16 mouse cellular contexts compared by ENCODE assay signal in the genomic region with DNA sequence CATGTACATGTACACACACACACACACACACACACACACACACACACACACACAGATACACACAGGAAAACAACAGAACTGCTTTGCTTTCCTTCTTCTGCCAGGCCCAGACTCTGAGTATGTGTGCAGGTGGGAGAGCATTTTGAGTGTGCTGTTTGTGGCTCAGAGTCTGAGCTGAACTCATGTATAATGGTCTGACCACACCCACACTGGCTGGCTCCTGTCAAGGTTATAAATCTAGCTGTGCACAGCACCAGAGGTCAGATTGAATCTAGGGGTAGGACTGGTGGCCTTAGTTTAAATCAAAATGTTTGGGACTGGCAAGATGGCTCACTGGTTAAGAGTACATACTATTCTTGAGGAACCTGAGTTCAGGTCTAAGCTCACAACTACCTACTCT.
DNase-seq lines count a peak whose midpoint lies in the region; ATAC-seq and TF ChIP-seq lines count a peak whose summit lies in the region.
"Had no signal": no experiment of that assay in that cellular context is flagged by ENCODE, and none has a peak within 500 bp of the region (broad histone marks: within the 10 kb centered on the region; RNA-seq: fewer than 3 reads in every experiment).

No protein-coding gene starts in this region.

- no peaks in the 10 kb centered on the region for H3K9me3 ChIP-seq in embryonic facial prominence, embryonic 13.5 days
- no peaks in the 10 kb centered on the region for H3K9me3 ChIP-seq in embryonic facial prominence, embryonic 10.5 days
- no peaks in the 10 kb centered on the region for H3K9me3 ChIP-seq in intestine, embryonic 15.5 days
- H3K9me3 ChIP-seq in intestine, postnatal 0 days (ENCODE audit: control insufficient read depth), result no peaks in the 10 kb centered on the region
- no peaks in the 10 kb centered on the region for H3K9me3 ChIP-seq in stomach, embryonic 16.5 days (replicated peaks; ENCODE audit: control insufficient read depth, low read length)
- H3K9me3 ChIP-seq in stomach, postnatal 0 days (ENCODE audit: control insufficient read depth, low read length), result no peaks in the 10 kb centered on the region
- H3K9me3 ChIP-seq in hindbrain, embryonic 11.5 days (ENCODE audit: control insufficient read depth, low read length), result no peaks in the 10 kb centered on the region
- H3K9me3 ChIP-seq: embryonic facial prominence, embryonic 12.5 days; forebrain, embryonic 12.5 days; hindbrain, embryonic 10.5 days; hindbrain, embryonic 15.5 days had no signal

- no peak for TF ChIP-seq EP300 in stomach, postnatal 0 days (optimal IDR thresholded peaks at IDR 0.05)

- H3K4me3 ChIP-seq in embryonic facial prominence, embryonic 13.5 days, result no peak overlapping the region
- no peak overlapping the region for H3K4me3 ChIP-seq in embryonic facial prominence, embryonic 10.5 days
- H3K4me3 ChIP-seq in intestine, embryonic 15.5 days (replicated peaks), result no peak overlapping the region
- H3K4me3 ChIP-seq in intestine, postnatal 0 days (ENCODE audit: low read depth, low read length), result no peak overlapping the region
- H3K4me3 ChIP-seq in stomach, embryonic 16.5 days (replicated peaks; ENCODE audit: low read length), result no peak overlapping the region
- H3K4me3 ChIP-seq in stomach, postnatal 0 days (ENCODE audit: low read depth, low read length), result no peak overlapping the region
- H3K4me3 ChIP-seq in hindbrain, embryonic 11.5 days (ENCODE audit: low read depth, low read length), result no peak overlapping the region
- H3K4me3 ChIP-seq: embryonic facial prominence, embryonic 12.5 days; forebrain, embryonic 12.5 days; hindbrain, embryonic 10.5 days; hindbrain, embryonic 15.5 days had no signal

- no peak overlapping the region for H3K4me2 ChIP-seq in embryonic facial prominence, embryonic 13.5 days
- no peak overlapping the region for H3K4me2 ChIP-seq in intestine, embryonic 15.5 days (replicated peaks)
- H3K4me2 ChIP-seq in intestine, postnatal 0 days (replicated peaks; ENCODE audit: low read depth), result no peak overlapping the region
- no peak overlapping the region for H3K4me2 ChIP-seq in stomach, embryonic 16.5 days (ENCODE audit: low read depth, low read length)
- H3K4me2 ChIP-seq in stomach, postnatal 0 days (replicated peaks; ENCODE audit: low read depth), result no peak overlapping the region
- H3K4me2 ChIP-seq in hindbrain, embryonic 11.5 days (replicated peaks; ENCODE audit: low read depth, low read length), result no peak overlapping the region
- H3K4me2 ChIP-seq: embryonic facial prominence, embryonic 12.5 days; forebrain, embryonic 12.5 days; hindbrain, embryonic 15.5 days had no signal

- 0 out of 2 replicates have a peak, but pooled peaks cover 3% of the 10 kb centered on the region for H3K4me1 ChIP-seq in embryonic facial prominence, embryonic 13.5 days
- H3K4me1 ChIP-seq in embryonic facial prominence, embryonic 10.5 days, result no peaks in the 10 kb centered on the region
- no peaks in the 10 kb centered on the region; the same call in 1 of the 2 replicates for H3K4me1 ChIP-seq in intestine, embryonic 15.5 days (replicated peaks)
- no peaks in the 10 kb centered on the region for H3K4me1 ChIP-seq in intestine, postnatal 0 days (replicated peaks; ENCODE audit: control insufficient read depth, insufficient read depth, low read length)
- peaks cover 11% of the 10 kb centered on the region; the same call in 1 of the 2 replicates for H3K4me1 ChIP-seq in stomach, embryonic 16.5 days (ENCODE audit: control insufficient read depth, insufficient read depth, low read length)
- no peaks in the 10 kb centered on the region for H3K4me1 ChIP-seq in stomach, postnatal 0 days (replicated peaks; ENCODE audit: control insufficient read depth, insufficient read depth)
- H3K4me1 ChIP-seq in hindbrain, embryonic 11.5 days (replicated peaks; ENCODE audit: control insufficient read depth, insufficient read depth, low read length), result no peaks in the 10 kb centered on the region
- H3K4me1 ChIP-seq: embryonic facial prominence, embryonic 12.5 days; forebrain, embryonic 12.5 days; hindbrain, embryonic 10.5 days had no signal

- H3K27ac ChIP-seq in embryonic facial prominence, embryonic 13.5 days, result no peak overlapping the region
- H3K27ac ChIP-seq in embryonic facial prominence, embryonic 10.5 days (replicated peaks), result no peak overlapping the region
- H3K27ac ChIP-seq in intestine, embryonic 15.5 days, result 0 out of 2 replicates have a peak overlapping the region, but pooled peaks have one; percentile 10
- H3K27ac ChIP-seq in intestine, postnatal 0 days (ENCODE audit: low read depth, low read length), result no peak overlapping the region
- no peak overlapping the region for H3K27ac ChIP-seq in stomach, embryonic 16.5 days (ENCODE audit: low read length)
- H3K27ac ChIP-seq in stomach, postnatal 0 days (replicated peaks), result no peak overlapping the region
- H3K27ac ChIP-seq in hindbrain, embryonic 11.5 days (ENCODE audit: low read depth, low read length), result no peak overlapping the region
- H3K27ac ChIP-seq: embryonic facial prominence, embryonic 12.5 days; forebrain, embryonic 12.5 days; hindbrain, embryonic 10.5 days; hindbrain, embryonic 15.5 days had no signal

- H3K27me3 ChIP-seq in embryonic facial prominence, embryonic 13.5 days, result no peaks in the 10 kb centered on the region
- no peaks in the 10 kb centered on the region for H3K27me3 ChIP-seq in embryonic facial prominence, embryonic 10.5 days (replicated peaks; ENCODE audit: low read depth, poor library complexity, severe bottlenecking)
- no peaks in the 10 kb centered on the region for H3K27me3 ChIP-seq in intestine, embryonic 15.5 days (replicated peaks)
- H3K27me3 ChIP-seq in intestine, postnatal 0 days (replicated peaks; ENCODE audit: control insufficient read depth, insufficient read depth, low read length), result no peaks in the 10 kb centered on the region
- H3K27me3 ChIP-seq in stomach, embryonic 16.5 days (ENCODE audit: control insufficient read depth, insufficient read depth, low read length), result no peaks in the 10 kb centered on the region
- H3K27me3 ChIP-seq in stomach, postnatal 0 days (ENCODE audit: control insufficient read depth, insufficient read depth, low read length), result no peaks in the 10 kb centered on the region
- no peaks in the 10 kb centered on the region for H3K27me3 ChIP-seq in hindbrain, embryonic 11.5 days (ENCODE audit: control insufficient read depth, insufficient read depth, low read length)
- H3K27me3 ChIP-seq: CH12.LX; embryonic facial prominence, embryonic 12.5 days; forebrain, embryonic 12.5 days; hindbrain, embryonic 15.5 days; Patski had no signal

- ATAC-seq in embryonic facial prominence, embryonic 13.5 days (ENCODE audit: insufficient number of reproducible peaks, insufficient read depth, low FRiP score, low TSS enrichment, low read depth), result peak; percentile 43; the same call in 1 of the 2 replicates
- 0 out of 2 replicates have a peak, but pooled peaks have one; percentile 41 for ATAC-seq in intestine, embryonic 15.5 days
- ATAC-seq in intestine, postnatal 0 days, result no peak
- ATAC-seq in stomach, embryonic 16.5 days (ENCODE audit: insufficient read depth, low FRiP score), result 0 out of 2 replicates have a peak, but pooled peaks have one; percentile 7
- no peak for ATAC-seq in stomach, postnatal 0 days (ENCODE audit: low FRiP score, low TSS enrichment)
- no peak for ATAC-seq in hindbrain, embryonic 11.5 days (ENCODE audit: low FRiP score)

- DNase-seq in embryonic facial prominence, embryonic 10.5 days (ENCODE audit: low spot score), result no peak
- DNase-seq in stomach, postnatal 0 days (ENCODE audit: low spot score), result no peak
- DNase-seq in hindbrain, embryonic 11.5 days (ENCODE audit: low spot score), result no peak
- DNase-seq: cerebellum, adult 11 months; cerebellum, adult 8-10 months; embryo, embryonic 11 days had no signal

- no peak for TF ChIP-seq CTCF in intestine, postnatal 0 days (IDR thresholded peaks at IDR 0.05; ENCODE audit: low read depth)
- no peak for TF ChIP-seq CTCF in stomach, postnatal 0 days (IDR thresholded peaks at IDR 0.05; ENCODE audit: low read depth)

- no peak overlapping the region for H3K9ac ChIP-seq in embryonic facial prominence, embryonic 13.5 days
- no peak overlapping the region for H3K9ac ChIP-seq in intestine, embryonic 15.5 days
- H3K9ac ChIP-seq in intestine, postnatal 0 days (ENCODE audit: low read depth, low read length), result no peak overlapping the region
- no peak overlapping the region for H3K9ac ChIP-seq in stomach, embryonic 16.5 days (ENCODE audit: low read length)
- no peak overlapping the region for H3K9ac ChIP-seq in stomach, postnatal 0 days (ENCODE audit: low read length)
- no peak overlapping the region for H3K9ac ChIP-seq in hindbrain, embryonic 11.5 days (ENCODE audit: low read depth, low read length)
- H3K9ac ChIP-seq: embryonic facial prominence, embryonic 12.5 days; forebrain, embryonic 12.5 days; hindbrain, embryonic 15.5 days had no signal

- H3K36me3 ChIP-seq in embryonic facial prominence, embryonic 13.5 days, result no peaks in the 10 kb centered on the region
- no peaks in the 10 kb centered on the region for H3K36me3 ChIP-seq in embryonic facial prominence, embryonic 10.5 days (replicated peaks)
- H3K36me3 ChIP-seq in intestine, embryonic 15.5 days, result no peaks in the 10 kb centered on the region
- no peaks in the 10 kb centered on the region for H3K36me3 ChIP-seq in intestine, postnatal 0 days (ENCODE audit: control insufficient read depth, insufficient read depth)
- no peaks in the 10 kb centered on the region for H3K36me3 ChIP-seq in stomach, embryonic 16.5 days (ENCODE audit: control insufficient read depth, insufficient read depth, low read length)
- H3K36me3 ChIP-seq in stomach, postnatal 0 days (ENCODE audit: control insufficient read depth, insufficient read depth, low read length), result no peaks in the 10 kb centered on the region
- no peaks in the 10 kb centered on the region for H3K36me3 ChIP-seq in hindbrain, embryonic 11.5 days (ENCODE audit: control insufficient read depth, insufficient read depth, low read length)
- H3K36me3 ChIP-seq: embryonic facial prominence, embryonic 12.5 days; forebrain, embryonic 12.5 days; hindbrain, embryonic 10.5 days; hindbrain, embryonic 15.5 days had no signal

Comparison
In these comparisons a context has a peak if more than half of its experiments do, and no peak if none do; other contexts are left out.
1. ATAC-seq: peak in embryonic facial prominence, embryonic 13.5 days (single experiment), intestine, embryonic 15.5 days (single experiment) and stomach, embryonic 16.5 days (single experiment); none in intestine, postnatal 0 days (single experiment), stomach, postnatal 0 days (single experiment) and hindbrain, embryonic 11.5 days (single experiment).